25 mouse cellular contexts compared by ENCODE assay signal in genomic region chr3:122159447-122159846, GRCm38 (mm10).
DNase-seq lines count a peak whose midpoint lies in the region; ATAC-seq and TF ChIP-seq lines count a peak whose summit lies in the region.
"Had no signal": no experiment of that assay in that cellular context is flagged by ENCODE, and none has a peak within 500 bp of the region (broad histone marks: within the 10 kb centered on the region; RNA-seq: fewer than 3 reads in every experiment).

No protein-coding gene starts in this region.

- H3K9me3 ChIP-seq in stomach, postnatal 0 days (ENCODE audit: control insufficient read depth, low read length), result no peaks in the 10 kb centered on the region
- no peaks in the 10 kb centered on the region for H3K9me3 ChIP-seq in midbrain, embryonic 14.5 days (ENCODE audit: control insufficient read depth, low read length)
- H3K9me3 ChIP-seq: embryonic facial prominence, embryonic 10.5 days; embryonic facial prominence, embryonic 13.5 days; forebrain, embryonic 12.5 days; forebrain, embryonic 15.5 days; heart, embryonic 10.5 days; heart, embryonic 13.5 days had no signal

- no peak for TF ChIP-seq CTCF in stomach, postnatal 0 days (IDR thresholded peaks at IDR 0.05; ENCODE audit: low read depth)

- no peak for TF ChIP-seq EP300 in stomach, postnatal 0 days (optimal IDR thresholded peaks at IDR 0.05)

- no peaks in the 10 kb centered on the region for H3K4me1 ChIP-seq in stomach, postnatal 0 days (replicated peaks; ENCODE audit: control insufficient read depth, insufficient read depth)
- H3K4me1 ChIP-seq in midbrain, embryonic 14.5 days (ENCODE audit: control insufficient read depth, insufficient read depth, low read length), result no peaks in the 10 kb centered on the region
- H3K4me1 ChIP-seq: embryonic facial prominence, embryonic 10.5 days; forebrain, embryonic 12.5 days; forebrain, embryonic 15.5 days had no signal

- H3K4me3 ChIP-seq in stomach, postnatal 0 days (ENCODE audit: low read depth, low read length), result no peak overlapping the region
- no peak overlapping the region for H3K4me3 ChIP-seq in midbrain, embryonic 14.5 days (replicated peaks; ENCODE audit: low read depth, low read length)
- H3K4me3 ChIP-seq: embryonic facial prominence, embryonic 10.5 days; embryonic facial prominence, embryonic 13.5 days; erythroblast, embryonic 14.5 days; forebrain, embryonic 12.5 days; forebrain, embryonic 15.5 days; heart, adult 2 months; heart, embryonic 10.5 days; heart, embryonic 13.5 days had no signal

- peak; percentile 38; the same call in 1 of the 2 replicates for ATAC-seq in stomach, postnatal 0 days (ENCODE audit: low FRiP score, low TSS enrichment)
- ATAC-seq in midbrain, embryonic 14.5 days (ENCODE audit: low FRiP score, low TSS enrichment), result no peak
- ATAC-seq: forebrain, embryonic 15.5 days; hindbrain, postnatal 0 days; inflammation-experienced regulatory T-cells, adult 6 months had no signal

- WGBS in stomach, postnatal 0 days, result 69% methylated on average over 1 of the region's 1 CpGs
- 89% methylated on average over 1 of the region's 1 CpGs for WGBS in midbrain, embryonic 14.5 days

- DNase-seq in adrenal gland, postnatal 14 days, result peak; percentile 22
- DNase-seq in adrenal gland, postnatal 4 days (ENCODE audit: low spot score in 2 of 2), result no peak
- DNase-seq in NIH3T3 (ENCODE audit: low read depth), result peak; percentile 68
- DNase-seq in stomach, postnatal 0 days (ENCODE audit: low spot score), result no peak
- no peak for DNase-seq in midbrain, embryonic 14.5 days
- no peak for DNase-seq in layer of hippocampus, adult 9-11 months
- DNase-seq: cerebellum, adult 11-12 months; cerebellum, adult 8-10 months; cerebellum, postnatal 10 days; cerebellum, postnatal 36 days; embryo, embryonic 11 days; gastrocnemius, postnatal 25 days; heart, adult 2 months; heart, postnatal 14 days; heart, postnatal 4 days had no signal

- H3K27me3 ChIP-seq in stomach, postnatal 0 days (ENCODE audit: control insufficient read depth, insufficient read depth, low read length), result no peaks in the 10 kb centered on the region
- H3K27me3 ChIP-seq in midbrain, embryonic 14.5 days (ENCODE audit: control insufficient read depth, insufficient read depth, low read length), result no peaks in the 10 kb centered on the region
- H3K27me3 ChIP-seq: embryonic facial prominence, embryonic 13.5 days; forebrain, embryonic 15.5 days; heart, embryonic 13.5 days had no signal

- H3K9ac ChIP-seq in stomach, postnatal 0 days (ENCODE audit: low read length), result no peak overlapping the region
- no peak overlapping the region for H3K9ac ChIP-seq in midbrain, embryonic 14.5 days (replicated peaks; ENCODE audit: low read length)
- H3K9ac ChIP-seq: embryonic facial prominence, embryonic 13.5 days; forebrain, embryonic 12.5 days; forebrain, embryonic 15.5 days; heart, embryonic 13.5 days; hindbrain, embryonic 14.5 days had no signal

- no peak overlapping the region for H3K27ac ChIP-seq in stomach, postnatal 0 days (replicated peaks)
- no peak overlapping the region for H3K27ac ChIP-seq in midbrain, embryonic 14.5 days (replicated peaks; ENCODE audit: low read depth, low read length)
- H3K27ac ChIP-seq: embryonic facial prominence, embryonic 10.5 days; embryonic facial prominence, embryonic 13.5 days; forebrain, embryonic 12.5 days; forebrain, embryonic 15.5 days; heart, adult 2 months; heart, embryonic 10.5 days; heart, embryonic 13.5 days; hindbrain, embryonic 14.5 days; hindbrain, postnatal 0 days had no signal

- no peaks in the 10 kb centered on the region for H3K36me3 ChIP-seq in stomach, postnatal 0 days (ENCODE audit: control insufficient read depth, insufficient read depth, low read length)
- no peaks in the 10 kb centered on the region for H3K36me3 ChIP-seq in midbrain, embryonic 14.5 days (ENCODE audit: control insufficient read depth, insufficient read depth, low read length)
- H3K36me3 ChIP-seq: embryonic facial prominence, embryonic 10.5 days; embryonic facial prominence, embryonic 13.5 days; forebrain, embryonic 12.5 days; forebrain, embryonic 15.5 days had no signal

- no peak overlapping the region for H3K4me2 ChIP-seq in stomach, postnatal 0 days (replicated peaks; ENCODE audit: low read depth)
- H3K4me2 ChIP-seq in midbrain, embryonic 14.5 days (ENCODE audit: low read length), result no peak overlapping the region
- H3K4me2 ChIP-seq: embryonic facial prominence, embryonic 13.5 days; forebrain, embryonic 12.5 days; forebrain, embryonic 15.5 days; heart, embryonic 13.5 days; hindbrain, embryonic 14.5 days had no signal

Comparison
In these comparisons a context has a peak if more than half of its experiments do, and no peak if none do; other contexts are left out.
1. DNase-seq: peak in adrenal gland, postnatal 14 days (single experiment) and NIH3T3 (single experiment); none in adrenal gland, postnatal 4 days (0 of 2), stomach, postnatal 0 days (single experiment), midbrain, embryonic 14.5 days (single experiment) and layer of hippocampus, adult 9-11 months (single experiment).